Mouse (Mus musculus): ENCODE data around the gene Krtap1-4.
"Not testable (repeated sequence)": the region's sequence is repeated elsewhere in the genome, so short reads cannot be mapped to it uniquely, and the experiment has no call there.

Gene Krtap1-4

DNA sequence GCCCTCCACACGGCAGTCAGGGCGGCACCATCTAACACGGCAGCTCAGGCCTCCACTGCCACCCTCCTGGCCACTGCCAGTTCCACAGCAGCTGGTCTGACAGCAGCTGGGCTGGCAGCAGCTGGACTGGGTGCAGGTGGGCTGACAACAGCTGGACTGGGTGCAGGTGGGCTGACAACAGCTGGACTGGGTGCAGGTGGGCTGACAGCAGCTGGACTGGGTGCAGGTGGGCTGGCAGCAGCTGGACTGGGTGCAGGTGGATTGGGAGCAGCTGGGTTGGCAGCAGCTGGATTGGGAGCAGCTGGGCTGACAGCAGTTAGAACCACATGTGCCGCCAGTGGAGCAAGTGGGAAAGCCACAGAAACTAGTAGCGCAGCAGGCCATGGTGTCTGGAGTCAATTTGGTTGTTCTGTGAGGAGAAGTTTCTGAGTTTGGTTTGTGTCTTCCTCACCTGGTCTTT is at the start of gene Krtap1-4:
Krtap1-4 (minus strand) TSS at position 410 of the 460 bp plus-strand sequence.
- DNase-seq = no peak

DNA sequence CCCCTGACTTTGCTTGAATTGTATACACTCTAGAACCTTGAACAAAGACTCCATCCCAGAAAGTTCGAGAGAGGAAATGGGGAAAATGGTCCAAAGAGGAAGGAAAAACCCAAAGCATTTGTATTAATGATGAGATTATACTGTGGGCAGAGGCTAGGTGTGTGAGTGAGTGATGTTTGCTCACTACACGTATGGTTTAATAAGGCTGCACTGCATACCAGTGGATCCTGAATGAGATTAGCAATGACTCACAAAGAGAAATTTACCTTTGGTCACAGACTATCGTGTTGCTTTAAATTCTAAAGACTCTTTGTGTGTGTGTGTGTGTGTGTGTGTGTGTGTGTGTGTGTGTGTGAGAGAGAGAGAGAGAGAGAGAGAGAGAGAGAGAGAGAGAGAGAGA is 47.4 kb upstream of the Krtap1-4 start:
- DNase-seq = no peak

DNA sequence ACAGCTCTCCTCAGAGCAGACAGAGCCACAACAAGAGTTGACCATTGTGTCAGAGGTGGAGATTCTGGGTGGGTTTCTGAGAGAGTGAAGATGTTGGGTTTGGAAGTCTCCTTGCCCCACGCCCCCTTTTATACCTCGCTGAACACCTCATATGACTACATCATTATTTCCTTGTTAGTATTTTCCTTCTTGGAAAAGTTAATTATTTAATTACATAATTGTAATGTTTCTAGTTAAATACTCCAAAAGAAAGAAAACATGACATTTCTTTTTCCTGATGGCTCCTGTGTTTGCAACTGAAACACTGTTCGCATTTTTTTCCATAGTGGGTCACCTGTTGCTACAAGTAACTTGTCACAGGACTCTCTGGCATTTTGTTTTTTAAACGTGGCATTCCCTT is 44.7 kb upstream of the Krtap1-4 start, which contains the start of gene Krtap4-1:
Krtap4-1 (minus strand) TSS at position 101 of the 400 bp plus-strand sequence.
- no peak for DNase-seq

DNA sequence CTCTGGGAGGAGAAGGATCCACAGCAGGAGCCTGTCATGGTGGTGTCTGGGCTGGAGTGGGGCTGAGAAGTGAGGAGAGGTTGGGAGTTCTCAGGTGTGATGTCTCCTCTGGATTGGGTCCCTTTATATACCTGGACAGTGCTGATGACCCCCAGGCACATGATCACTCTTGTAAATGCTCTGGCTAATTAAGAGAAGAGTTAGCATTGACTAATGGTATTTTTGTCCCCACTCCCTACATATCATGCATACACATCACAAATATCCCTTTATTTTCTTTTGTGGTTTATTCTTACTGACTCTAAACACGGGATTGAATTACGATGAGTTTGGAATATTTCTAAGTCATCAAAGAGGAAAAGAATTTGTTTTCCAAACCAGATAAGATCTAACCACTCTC is 36.9 kb upstream of the Krtap1-4 start, which contains the start of gene Gm11562:
Gm11562 (minus strand) TSS at position 101 of the 400 bp plus-strand sequence.
- DNase-seq = no peak

DNA sequence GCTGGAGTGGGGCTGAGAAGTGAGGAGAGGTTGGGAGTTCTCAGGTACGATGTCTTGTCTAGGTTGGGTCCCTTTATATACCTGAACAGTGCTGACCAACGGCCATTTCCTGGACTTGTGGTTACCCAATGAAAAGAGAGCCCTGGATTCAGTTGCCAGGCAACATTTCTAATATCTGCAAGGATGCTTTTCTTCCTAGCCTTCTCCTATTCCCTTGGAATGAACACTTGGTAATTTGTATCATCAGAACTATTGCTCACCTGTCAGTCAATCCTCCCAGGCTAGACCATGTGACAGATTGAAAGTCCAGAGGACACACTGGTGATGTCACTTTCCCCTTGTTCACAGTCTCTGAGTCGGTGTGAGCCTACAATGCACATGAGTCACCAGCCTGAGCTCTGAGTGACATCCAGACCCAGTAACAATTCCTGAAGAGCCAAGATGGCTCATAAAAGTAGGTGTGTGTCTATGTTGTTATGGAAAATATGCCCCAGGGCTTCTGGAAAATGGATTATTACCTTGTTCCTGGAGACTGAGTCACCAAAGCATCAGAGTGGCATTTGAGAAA is 31.4 kb upstream of the Krtap1-4 start, which contains the start of gene Krtap2-4:
Krtap2-4 (minus strand) TSS at position 51 of the 568 bp plus-strand sequence.
- no peak for DNase-seq

DNA sequence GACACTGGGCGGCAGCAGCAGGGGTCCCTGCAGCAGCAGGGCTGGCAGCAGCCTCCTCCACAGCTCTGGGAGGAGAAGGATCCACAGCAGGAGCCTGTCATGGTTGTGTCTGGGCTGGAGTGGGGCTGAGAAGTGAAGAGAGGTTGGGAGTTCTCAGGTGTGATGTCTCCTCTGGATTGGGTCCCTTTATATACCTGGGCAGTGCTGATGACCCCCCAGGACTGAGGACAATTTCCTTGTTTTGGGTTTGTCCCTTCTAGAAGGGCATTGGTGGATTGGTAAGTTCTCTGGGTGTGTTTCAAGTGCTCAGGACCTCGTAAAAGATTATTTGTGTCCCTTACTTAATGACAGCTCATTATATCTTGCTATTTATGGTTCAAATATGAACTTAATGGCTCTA is 26.6 kb upstream of the Krtap1-4 start, which contains the start of gene Gm11937:
Gm11937 (minus strand) TSS at position 101 of the 400 bp plus-strand sequence.
- not testable (repeated sequence) for DNase-seq

DNA sequence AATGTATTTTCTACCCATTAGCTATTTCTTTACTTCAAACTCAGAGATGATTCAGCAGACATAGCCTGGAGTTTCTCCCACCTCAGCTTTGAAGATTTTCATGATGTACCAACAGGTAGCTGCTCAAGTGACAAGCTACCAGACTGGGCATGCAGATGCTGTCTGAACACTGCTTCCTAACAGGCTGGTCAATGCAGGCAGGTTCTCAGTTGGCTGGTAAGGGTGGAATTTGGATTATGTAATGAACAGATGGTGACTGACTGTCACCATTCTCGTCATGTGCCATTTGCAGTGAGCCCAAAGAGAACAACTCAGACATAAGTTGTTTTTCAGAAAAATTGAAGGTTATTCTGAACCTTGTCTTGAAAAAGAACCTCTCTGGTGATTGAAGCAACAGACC is 25.7 kb upstream of the Krtap1-4 start:
- DNase-seq = no peak

DNA sequence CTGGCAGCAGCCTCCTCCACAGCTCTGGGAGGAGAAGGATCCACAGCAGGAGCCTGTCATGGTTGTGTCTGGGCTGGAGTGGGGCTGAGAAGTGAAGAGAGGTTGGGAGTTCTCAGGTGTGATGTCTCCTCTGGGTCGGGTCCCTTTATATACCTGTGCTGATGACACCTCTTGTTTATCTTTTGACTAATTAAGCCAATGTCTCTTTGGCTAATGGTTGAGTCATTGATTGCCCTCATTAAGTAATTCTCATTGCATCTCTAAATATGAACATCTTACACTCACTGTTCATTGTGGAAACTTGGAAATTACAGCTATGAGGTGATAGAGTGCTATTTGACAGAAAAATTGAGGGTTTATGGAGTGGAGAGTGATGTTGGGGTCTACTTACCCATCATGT is 19.8 kb upstream of the Krtap1-4 start, which contains the start of gene Gm11938:
Gm11938 (minus strand) TSS at position 101 of the 400 bp plus-strand sequence.
- not testable (repeated sequence) for DNase-seq

DNA sequence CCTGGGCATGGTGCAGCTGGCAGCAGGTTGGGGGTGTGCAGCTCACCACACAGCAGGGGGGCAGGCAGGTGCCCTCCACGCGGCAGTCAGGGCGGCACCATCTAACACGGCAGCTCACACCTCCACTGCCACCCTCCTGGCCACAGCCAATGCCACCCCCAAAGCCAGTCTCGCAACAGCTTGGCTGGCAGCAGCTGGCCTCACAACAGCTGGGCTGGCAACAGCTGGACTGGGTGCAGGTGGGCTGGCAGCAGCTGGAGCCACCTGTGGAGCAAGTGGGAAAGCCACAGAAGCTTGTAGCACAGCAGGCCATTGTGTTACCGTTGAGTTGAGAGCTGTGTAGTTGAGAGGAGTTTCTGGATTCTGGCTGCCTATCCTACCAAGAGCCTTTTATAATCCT is 14.3 kb upstream of the Krtap1-4 start, which contains the start of gene Krtap9-3:
Krtap9-3 (minus strand) TSS at position 364 of the 400 bp plus-strand sequence.
- DNase-seq = not testable (repeated sequence)

DNA sequence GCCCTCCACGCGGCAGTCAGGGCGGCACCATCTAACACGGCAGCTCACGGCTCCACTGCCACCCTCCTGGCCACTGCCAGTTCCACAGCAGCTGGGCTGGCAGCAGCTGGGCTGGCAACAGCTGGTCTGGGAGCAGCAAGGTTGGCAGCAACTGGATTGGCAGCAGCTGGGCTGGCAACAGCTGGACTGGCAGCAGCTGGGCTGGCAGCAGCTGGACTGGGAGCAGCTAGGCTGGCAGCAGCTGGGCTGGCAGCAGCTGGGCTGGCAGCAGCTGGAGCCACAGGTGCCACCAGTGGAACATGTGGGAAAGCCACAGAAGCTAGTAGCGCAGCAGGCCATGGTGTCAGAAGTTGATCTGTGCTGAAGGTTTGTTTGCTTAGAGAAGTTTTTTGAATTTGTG is 7.5 kb upstream of the Krtap1-4 start, which contains the start of gene Krtap1-3:
Krtap1-3 (minus strand) TSS at position 359 of the 400 bp plus-strand sequence.
- no peak for DNase-seq

DNA sequence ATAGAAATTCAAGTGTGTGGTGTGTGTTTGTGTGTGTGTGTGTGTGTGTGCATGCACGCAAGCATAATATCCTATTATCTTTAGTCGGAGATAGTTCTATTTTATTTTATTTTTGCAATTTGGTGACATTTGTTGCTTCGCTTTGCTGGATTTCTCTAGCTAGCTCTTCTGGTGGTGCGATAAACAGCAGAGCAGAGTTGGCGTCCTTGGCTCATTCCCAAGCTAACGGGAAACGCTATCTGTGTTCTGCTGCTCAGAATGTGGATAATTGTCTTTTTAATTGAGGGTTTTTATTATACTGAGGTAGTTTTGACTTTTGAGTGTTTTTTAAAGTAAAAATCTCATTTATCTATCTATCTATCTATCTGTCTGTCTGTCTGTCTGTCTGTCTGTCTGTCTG is 1.6 kb upstream of the Krtap1-4 start:
- DNase-seq = no peak

DNA sequence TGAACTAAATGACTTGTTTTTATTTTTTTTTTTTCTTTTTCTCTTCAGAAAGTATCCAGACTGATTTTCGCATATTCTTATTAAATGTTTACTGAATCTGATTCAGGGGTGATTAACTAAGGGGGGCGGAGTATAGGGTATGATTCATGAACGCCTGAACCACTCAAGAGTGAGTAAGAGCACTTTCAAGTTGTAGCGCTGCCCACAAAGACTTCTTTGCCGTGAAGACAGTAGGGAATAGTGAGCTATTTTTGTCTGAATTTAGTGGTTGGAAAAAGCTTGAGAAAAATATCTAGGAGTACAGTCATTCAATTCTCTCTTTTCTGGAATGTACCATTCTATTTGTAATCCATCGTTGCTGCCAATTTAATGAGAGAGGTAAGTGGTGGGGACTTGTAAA is 1.9 kb downstream of the Krtap1-4 start:
- DNase-seq = no peak

DNA sequence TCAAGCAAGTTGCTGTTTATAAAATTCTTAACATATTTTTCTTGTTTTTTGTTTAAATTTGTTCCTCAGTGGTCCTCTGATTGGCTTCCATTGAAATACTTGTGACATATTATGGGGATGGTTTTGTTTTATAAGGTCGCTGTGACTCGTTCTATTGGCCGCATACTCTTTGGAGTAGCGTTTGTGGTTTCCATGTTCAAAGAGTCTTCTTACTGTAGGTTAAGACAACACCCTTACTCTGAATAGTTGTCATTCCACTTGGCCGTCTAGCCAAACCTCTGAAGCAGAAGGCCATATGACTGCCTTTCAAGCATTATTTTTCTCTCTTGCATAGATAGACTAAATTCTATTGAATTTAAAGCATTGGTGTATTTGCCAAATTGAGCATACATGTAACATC is 2.4 kb downstream of the Krtap1-4 start:
- no peak for DNase-seq

DNA sequence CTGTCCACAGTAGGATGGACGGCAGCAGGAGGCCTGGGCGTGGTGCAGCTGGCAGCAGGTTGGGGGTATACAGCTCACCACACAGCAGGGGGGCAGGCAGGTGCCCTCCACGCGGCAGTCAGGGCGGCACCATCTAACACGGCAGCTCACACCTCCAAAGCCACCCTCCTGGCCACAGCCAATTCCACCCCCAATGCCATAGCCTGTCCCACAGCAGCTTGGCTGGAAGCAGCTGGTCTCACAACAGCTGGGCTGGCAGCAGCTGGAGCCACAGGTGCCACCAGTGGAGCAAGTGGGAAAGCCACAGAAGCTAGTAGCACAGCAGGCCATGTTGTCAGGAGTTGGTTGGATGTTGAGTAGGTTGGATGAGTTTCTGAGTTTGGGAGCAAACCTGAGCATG is 2.8 kb downstream of the Krtap1-4 start, which contains the start of gene Krtap1-5:
Krtap1-5 (minus strand) TSS at position 381 of the 400 bp plus-strand sequence.
- no peak for DNase-seq

DNA sequence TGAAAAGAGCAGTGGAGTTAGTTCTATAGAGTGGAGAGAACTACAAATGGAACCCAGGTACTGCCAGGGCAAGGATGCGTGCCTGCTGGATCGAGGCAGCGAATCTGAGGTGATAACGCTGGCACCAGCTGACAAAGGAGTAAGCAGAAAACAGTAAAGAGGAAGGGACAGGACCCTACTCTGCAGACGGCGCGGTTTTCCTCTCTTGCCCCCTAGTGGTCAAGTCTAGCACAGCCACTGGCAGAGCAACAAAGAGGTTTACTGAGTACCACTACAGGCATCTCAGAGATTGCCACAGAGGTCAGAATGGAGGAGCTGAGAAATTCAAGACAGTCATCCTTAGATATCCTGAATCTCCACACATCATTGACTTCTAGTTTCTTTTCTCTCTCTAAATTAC is 9.3 kb downstream of the Krtap1-4 start:
- peak; percentile 60 to 67 for DNase-seq

DNA sequence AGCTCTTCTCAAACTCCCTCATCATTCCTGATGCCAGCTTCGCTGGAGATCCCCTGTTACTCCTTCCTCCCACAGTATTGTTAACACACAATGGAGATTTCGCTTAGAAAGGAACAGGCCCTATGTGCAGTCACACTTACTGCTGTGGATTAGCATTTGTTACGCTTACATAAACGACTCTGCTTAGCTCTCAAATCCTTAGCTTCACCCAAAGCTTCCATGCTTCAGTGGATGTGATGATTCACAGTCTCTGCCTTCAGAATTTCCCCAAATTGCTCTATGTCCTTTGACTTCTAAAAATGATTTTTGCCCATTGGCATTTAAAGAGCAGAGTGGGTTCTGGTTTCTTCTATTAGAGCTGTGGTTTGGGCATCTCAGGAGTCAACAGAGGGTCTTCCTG is 10.3 kb downstream of the Krtap1-4 start:
- no peak for DNase-seq

DNA sequence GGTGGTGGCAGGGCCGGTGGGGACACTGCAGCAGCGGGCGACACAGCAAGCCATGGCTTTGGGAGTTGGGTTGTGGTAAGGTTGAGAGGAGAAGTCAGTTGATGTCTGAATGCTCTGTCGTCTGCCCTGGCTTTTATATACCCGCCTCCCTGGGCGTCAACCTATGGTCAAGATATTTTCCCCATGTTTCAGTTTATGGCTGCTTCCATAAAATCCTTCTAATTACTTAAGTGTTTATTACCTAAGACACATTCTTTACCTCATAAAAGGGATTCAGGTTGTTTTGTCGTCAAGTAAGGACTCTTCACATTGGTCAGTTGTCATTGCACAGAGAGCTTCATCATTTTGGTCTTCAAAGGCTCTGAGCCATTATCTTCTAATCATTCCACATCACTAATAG is 16.9 kb downstream of the Krtap1-4 start, which contains the start of gene Krtap3-1:
Krtap3-1 (minus strand) TSS at position 101 of the 400 bp plus-strand sequence.
- no peak for DNase-seq

DNA sequence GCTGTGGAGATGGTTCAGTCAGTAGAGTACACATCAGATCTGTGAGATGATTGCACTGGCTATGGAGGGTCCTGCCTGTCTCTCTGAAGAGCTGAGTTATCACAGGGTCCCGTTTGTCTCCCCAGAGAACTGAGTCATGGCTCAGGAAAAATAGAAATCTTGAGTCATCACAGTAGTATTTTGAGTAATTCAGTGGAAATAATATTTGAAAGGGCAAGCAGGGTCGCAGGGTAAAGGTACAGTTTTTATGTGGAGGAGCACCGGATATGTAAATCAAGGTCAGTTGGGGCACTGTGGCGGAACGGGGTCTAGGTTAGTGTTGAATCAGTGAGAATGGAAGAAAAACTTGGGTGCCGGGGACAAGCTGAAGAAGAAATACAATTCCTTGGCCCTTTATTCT is 20.9 kb downstream of the Krtap1-4 start:
- no peak for DNase-seq

DNA sequence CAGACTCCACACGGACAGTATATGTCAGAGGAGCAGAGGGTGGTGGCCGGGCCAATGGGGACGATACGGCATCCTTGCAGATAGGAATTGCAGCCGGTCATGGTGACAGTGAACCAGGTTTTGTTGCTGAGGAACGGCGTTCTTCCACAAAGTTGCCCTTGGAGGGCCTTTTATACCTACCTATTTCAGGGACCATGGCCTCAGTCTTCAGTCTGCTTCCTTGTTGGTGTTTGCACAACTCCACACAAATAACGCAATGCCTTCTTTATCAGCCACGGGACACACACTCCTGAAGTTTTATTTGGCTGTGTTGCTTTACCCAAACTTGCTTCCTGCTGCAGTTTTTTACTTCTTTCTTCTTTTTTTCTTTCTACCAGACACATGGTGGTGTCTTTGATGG is 24.1 kb downstream of the Krtap1-4 start, which contains the start of gene Gm11939:
Gm11939 (minus strand) TSS at position 101 of the 400 bp plus-strand sequence.
- no peak for DNase-seq

DNA sequence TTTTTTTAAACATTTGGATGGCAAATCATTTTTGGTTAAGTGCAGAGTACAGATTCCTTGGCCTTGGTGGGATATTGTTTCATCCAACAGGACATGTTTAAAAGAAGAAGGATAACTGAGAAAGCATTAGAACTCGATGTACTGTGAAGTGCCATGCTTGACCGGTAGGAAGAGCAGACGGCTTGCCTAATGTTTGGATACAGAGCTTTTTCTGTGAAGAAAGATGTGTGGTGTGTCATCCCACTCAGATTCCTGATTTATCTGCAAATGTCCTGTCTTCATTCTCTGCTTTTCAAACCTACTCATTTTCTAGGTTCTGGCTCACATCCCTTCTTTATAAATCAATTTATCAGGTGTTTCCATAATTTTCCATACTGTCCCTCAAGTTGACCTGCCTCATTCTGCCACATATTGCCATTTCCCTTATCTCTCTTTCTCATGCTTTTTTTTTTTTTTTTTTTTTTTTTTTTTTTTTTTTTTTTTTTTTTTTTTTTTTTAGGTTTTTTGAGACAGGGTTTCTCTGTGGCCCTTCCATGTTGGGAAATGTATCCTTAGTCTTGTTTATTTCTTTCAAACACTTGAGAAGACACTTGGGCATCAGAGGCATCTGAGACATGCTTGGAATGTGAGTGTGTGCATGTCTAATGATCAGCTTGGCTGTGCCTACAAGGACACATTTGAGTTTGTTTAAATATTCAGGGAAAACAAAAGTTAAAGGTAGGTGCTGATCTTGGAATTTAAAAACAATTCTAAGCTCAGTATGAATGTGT is 25.3 kb downstream of the Krtap1-4 start:
- DNase-seq = no peak

DNA sequence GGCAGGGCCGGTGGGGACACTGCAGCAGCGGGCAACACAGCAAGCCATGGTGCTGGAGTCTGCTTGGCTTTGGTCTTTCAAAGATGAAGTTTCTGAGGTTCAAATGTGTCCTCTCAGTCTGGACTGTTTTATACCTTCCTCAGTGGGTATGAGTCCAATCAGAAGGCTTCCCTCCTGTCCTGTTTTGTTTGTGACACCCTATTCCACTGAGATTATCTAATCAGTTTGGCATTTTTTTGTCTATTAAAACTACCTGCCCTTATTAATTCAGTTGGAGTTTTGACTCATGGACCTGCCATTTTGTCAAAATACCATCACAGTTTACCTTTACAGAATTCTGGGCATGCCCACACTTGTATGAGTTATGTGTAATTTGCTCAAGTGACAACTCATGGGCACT is 26.7 kb downstream of the Krtap1-4 start, which contains the start of gene Krtap3-2:
Krtap3-2 (minus strand) TSS at position 101 of the 400 bp plus-strand sequence.
- DNase-seq = no peak

DNA sequence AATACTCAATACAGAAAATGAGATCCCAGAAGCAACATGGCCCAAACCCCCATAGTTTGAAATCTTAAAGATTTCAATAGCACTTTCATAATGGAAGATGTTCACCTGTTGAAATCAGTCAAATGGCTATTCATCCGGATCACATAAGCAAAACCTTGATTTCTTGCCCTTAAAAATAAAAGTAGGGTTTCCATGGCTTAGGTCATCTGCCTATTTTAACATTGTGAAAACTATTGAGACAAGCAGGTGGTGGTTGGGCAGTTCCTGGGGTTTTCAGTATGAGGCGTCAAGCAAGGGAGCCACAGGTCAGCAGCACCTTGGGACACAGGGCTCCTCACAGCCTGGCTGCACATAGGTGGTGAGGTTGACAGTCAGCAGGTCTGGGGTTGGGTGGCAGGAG is 27.3 kb downstream of the Krtap1-4 start:
- no peak for DNase-seq

DNA sequence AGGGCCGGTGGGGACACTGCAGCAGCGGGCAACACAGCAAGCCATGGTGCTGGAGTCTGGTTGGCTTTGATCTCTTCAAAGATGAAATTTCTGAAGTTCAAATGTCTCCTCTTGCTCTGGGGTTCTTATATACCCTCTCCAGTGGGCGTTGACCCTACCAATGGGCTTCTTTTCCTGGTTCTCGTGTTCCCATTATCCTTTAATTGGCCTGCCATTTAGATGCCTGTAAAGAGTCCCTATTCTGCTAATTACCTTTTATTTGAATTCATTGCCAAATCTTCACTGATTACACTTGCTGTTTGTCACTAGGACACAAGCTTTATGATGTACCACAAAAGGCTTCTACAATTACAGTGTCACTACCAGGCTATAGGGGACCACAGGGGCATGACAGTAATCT is 32.7 kb downstream of the Krtap1-4 start, which contains the start of gene Krtap3-3:
Krtap3-3 (minus strand) TSS at position 101 of the 400 bp plus-strand sequence.
- DNase-seq = no peak
